Mouse (Mus musculus) T-helper 1 cell (primary cell): Measurements from ENCODE around the gene Dnajb13.
"Not testable (repeated sequence)": the region's sequence is repeated elsewhere in the genome, so short reads cannot be mapped to it uniquely, and the experiment has no call there.

Source experiments
- in situ Hi-C: fragments of 300-600 bp; cut with MboI, MseI; formaldehyde crosslinking; loops from one replicate; pipeline ENCODE4 v1.15.1; 2025; ENCODE audit warnings: high pct_unique_total_duplicates

Dnajb13 gene

DNA sequence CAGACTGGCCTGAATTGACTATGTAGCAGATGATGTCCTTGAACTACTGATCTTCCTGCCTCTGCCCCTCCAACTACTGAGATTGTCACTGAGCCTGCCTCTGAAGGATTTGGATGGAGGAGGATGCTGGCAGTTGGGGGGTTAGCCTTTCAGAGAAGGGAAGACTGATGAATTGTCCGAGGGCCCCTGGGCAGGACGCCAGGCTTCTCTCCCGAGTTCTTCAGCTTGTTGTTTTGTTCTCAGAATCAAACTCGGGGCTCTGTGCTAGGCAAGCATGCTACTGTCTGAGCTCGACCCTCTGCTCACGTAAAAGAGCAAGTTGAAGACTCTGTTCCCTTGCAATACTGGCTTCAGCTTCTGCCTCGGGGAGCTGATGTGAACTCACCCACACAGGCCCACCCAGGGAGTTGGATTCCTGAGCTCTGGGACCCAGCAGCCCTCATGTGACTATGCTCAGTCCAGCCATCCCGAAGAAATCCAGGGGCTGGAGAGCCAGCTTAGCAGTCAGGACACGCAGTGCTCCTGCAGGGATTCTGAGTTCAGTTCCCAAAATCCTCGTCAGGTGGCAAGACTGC, 26.2 kb downstream of the Dnajb13 start:
- in situ Hi-C loops = no loop called here

DNA sequence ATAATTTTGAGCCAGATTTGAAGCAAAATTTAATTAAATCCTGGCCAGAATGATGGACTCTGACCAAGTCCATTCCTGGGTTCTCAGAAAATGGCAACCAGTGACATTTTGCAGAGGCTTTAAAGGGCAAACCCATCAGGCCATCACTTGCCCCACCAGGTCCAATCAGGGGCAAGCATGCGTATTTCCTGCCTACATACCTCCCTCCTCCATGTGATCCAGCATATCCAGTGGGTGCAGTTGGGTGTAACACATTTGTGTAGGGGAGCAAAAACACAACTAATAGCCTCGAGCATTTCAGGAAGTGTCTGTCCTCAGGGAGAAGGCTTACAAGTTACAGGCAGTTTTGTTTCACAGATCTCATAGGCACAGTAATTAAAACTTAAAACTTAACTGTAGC, 27.5 kb downstream of the Dnajb13 start:
- in situ Hi-C loops = no loop called here

GRCm38 (mm10) chr7:100484493-100484892, 30.3 kb downstream of the Dnajb13 start:
- in situ Hi-C loops = no loop called here

GRCm38 (mm10) chr7:100482046-100482445, 32.7 kb downstream of the Dnajb13 start:
- in situ Hi-C loops = not testable (repeated sequence)

- in situ Hi-C loops = no loop called here
These were observed 34.6 kb downstream of the Dnajb13 start for GRCm38 (mm10) chr7:100480175-100480574.

DNA sequence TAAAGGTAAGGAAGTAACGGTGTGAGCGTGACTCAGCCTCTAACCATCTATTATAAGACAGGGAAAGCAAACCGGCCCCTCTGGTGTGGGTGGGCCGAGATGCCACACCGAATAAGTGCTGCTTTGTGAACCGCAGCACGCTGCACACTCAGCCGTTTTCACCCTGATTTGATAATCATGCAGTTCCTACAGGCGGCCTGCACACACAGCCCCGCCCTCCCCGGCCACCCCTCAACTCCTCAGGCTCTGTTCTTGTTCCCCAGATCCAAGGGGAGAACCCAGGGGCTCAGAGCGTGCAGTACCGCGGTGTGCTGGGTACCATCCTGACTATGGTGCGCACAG, 35.0 kb downstream of the Dnajb13 start:
- in situ Hi-C loops = no loop called here

DNA sequence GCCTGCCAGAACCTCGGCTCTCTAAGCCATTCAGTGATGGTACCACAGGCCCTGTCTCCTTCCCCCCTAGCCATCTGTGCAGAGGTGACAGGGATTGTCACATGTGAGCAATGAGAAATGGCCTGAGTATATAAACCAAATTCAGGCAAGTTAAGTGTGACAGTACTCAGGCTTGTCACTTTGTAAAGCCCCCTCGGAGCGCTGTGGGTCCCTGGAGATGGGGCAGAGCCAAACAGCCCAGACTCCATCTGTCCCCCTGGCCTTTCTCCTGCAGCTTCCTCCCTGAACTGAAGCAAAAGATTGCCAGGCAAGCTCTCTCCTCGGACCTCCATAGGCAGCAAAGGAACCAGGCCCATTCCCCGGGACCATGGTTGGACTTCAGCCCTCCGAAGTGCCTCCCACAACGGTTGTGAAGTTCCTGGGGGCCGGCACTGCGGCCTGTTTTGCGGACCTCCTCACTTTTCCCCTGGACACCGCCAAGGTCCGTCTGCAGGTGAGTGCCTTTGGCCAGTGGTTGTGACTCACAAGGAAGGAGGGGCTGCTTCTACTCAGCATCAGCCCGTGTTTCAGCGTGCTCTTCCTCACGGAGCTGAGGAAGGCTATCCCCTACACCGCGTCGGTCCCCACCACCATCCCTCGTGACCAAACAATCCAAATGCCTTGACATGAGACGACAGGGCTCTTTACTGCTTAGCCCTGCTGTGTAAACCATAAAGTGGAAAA, 35.5 kb downstream of the Dnajb13 start:
- in situ Hi-C loops = no loop called here

DNA sequence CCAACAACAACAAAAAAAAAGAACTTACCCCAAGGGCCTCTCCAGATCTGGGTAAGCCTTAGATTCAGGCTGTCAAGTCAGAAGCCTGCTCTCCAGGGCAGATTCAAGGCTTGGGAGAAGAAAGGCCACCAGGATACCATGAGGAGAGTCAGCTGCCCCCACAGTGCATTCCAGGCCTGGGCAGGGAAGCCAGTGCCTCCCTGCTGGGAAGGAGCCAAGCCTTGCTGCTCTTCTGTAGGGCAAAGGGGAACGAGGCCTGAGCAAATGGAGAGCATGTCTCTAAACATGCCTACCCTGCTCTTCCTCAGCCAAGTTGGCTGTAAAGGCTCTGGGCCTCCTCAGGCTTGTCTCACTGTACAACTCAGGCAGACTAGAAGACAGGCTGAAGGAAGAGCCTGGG, 40.1 kb downstream of the Dnajb13 start:
- in situ Hi-C loops = loop anchor here (25.0 kb wide), 1 partner anchor 812 kb away; no protein-coding TSS in a partner anchor

DNA sequence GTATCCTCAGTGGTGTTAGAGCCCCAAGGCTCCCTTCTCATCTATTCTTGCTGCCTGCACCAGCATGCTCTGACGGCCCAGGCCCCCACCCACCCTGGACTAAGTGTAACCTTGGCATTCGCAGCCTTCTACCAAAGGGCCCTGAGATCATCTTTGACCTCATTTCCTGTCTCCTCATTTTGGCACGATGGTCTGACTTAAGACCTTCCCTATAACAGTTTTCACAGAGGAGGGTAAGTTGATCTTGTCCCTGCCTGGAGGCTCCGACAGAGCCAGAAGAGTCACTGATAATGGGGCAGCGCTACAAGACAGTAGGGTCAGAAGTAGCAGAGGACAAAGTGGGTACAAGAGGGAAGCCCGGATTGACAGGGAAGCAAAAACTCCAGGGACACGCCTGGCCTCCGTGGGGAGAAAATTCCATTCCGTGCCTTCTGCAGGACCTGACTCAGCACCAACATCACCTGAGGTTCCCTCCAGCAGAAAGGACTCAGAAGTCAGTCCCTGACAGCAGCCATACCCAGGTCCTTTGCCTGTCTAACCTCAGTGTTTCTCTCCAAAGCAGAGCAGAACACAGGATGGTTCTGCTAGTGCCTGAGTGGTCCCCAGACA, 40.8 kb downstream of the Dnajb13 start:
- in situ Hi-C loops = loop anchor here (25.0 kb wide), 1 partner anchor 812 kb away; no protein-coding TSS in a partner anchor

DNA sequence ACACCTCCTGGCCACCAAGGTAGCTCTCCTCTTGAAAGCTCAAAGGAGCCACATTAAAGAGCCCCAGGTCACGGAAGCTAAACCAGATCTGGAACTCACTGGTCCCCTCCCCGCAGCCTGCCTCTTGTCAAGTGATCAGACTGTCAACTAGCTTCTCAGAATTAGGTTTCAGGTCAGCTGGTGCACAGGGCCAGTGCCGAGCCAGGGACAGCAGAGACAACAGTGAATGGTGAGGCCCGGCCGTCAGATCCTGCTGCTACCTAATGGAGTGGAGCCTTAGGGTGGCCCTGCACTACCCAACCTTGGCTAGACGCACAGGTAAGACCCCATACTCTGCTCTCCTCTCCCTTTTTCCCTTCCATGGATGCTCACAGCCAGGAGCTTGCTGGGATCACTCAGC, 42.0 kb downstream of the Dnajb13 start, which contains the start of gene Ucp3:
Ucp3 (plus strand) TSS at position 214 of the 400 bp plus-strand sequence.
- in situ Hi-C loops = loop anchor here (25.0 kb wide), 1 partner anchor 810 kb away; no protein-coding TSS in a partner anchor

DNA sequence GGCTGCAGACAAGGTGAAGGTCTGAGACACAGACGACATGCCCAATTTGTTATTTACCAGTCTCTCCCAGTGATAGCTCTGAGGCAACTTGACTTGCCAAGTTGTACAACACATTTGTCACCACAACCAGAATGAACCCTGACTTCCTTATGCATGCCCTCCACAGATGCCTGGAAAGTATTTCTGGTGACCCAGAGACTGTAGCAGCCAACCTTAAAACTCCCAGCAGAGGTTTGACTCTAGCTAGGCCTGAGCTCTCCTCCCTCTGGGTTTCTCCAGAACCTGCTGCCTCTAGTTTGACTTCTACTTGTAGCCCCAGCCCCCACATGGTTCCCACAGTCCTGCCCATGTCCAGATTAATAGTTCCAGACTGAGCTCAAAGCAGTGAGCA, 43.4 kb downstream of the Dnajb13 start:
- in situ Hi-C loops = loop anchor here (25.0 kb wide), 1 partner anchor 809 kb away; no protein-coding TSS in a partner anchor

GRCm38 (mm10) chr7:100470796-100471406, 43.9 kb downstream of the Dnajb13 start:
- in situ Hi-C loops = loop anchor here (25.0 kb wide), 1 partner anchor 809 kb away; no protein-coding TSS in a partner anchor

- in situ Hi-C loops = loop anchor here (25.0 kb wide), 1 partner anchor 807 kb away; no protein-coding TSS in a partner anchor
These were observed 45.3 kb downstream of the Dnajb13 start for GRCm38 (mm10) chr7:100469502-100469901.

GRCm38 (mm10) chr7:100468761-100469160, 46.0 kb downstream of the Dnajb13 start:
- in situ Hi-C loops = loop anchor here (25.0 kb wide), 1 partner anchor 806 kb away; no protein-coding TSS in a partner anchor

- in situ Hi-C loops = loop anchor here (25.0 kb wide), 1 partner anchor 805 kb away; no protein-coding TSS in a partner anchor
These were observed 47.8 kb downstream of the Dnajb13 start for GRCm38 (mm10) chr7:100466781-100467510.

GRCm38 (mm10) chr7:100465656-100466309, 49.0 kb downstream of the Dnajb13 start:
- in situ Hi-C loops = loop anchor here (25.0 kb wide), 1 partner anchor 803 kb away; no protein-coding TSS in a partner anchor

DNA sequence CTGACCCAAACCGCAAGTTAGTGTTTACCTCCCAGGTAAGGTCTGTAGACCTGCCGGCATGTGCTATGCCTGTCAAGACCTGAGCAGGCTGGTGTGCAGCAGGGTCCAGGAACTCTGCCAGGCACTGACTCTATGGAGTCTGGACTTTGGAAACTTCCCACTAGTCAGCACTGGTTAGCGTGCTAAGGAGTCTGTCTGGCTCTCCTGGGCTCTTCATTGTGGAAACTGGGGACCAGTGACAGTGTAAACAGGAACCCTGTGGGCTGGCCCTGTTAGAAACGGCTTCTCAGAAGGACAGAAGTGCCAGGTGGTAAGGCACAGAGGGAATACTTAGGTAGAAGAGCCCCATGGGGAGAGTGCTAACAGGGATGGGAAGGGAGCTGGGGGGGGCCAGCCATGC, 49.5 kb downstream of the Dnajb13 start:
- in situ Hi-C loops = loop anchor here (25.0 kb wide), 1 partner anchor 803 kb away; no protein-coding TSS in a partner anchor

DNA sequence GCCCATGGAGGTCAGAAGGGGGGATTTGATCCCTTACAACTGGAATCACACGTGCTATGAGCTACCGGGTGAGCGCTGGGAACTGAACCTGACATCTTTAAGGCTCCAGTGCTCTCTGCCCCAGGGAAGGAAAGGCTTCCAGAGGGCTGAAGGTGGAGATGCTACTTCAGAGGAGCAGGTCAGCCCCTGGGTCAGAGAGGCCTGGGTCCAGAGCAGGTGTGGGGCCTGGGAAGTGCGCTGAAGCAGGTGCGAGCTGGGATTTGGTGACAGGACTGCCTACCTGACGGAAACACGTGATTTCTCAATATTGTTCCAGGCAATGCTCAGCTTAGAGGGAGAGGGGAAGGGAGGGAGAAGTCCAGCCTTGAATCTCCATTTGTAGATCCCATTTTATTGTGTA, 50.5 kb downstream of the Dnajb13 start:
- in situ Hi-C loops = loop anchor here (25.0 kb wide), 1 partner anchor 802 kb away; no protein-coding TSS in a partner anchor

DNA sequence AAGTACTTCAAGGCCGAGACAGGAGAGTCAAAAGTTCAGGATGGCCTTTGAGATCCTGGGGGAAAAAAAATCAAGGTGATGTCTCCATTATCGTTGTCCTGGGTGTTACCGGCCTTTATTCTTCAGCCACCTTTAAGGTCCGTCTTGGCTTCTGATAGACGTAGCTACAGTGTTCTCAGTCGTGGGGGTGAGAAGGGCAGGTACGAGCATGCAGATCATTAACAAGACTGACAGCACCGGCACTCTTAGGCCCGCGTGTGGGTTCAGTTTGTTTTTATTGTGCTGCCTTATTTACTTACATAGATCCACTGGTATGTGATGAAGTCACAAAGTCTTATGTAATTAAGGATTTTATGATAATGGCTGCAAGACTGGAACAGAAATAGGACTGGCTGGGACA, 51.0 kb downstream of the Dnajb13 start:
- in situ Hi-C loops = loop anchor here (25.0 kb wide), 1 partner anchor 801 kb away; no protein-coding TSS in a partner anchor

- in situ Hi-C loops = loop anchor here (25.0 kb wide), 1 partner anchor 801 kb away; no protein-coding TSS in a partner anchor
These were observed 51.6 kb downstream of the Dnajb13 start for GRCm38 (mm10) chr7:100463194-100463593.
